Mouse (Mus musculus) testis, postnatal 14 days (tissue): ENCODE data around the gene Il20ra.

Experiments used
- DNase-seq: peaks from one replicate; pipeline ENCODE4 v3.0.0; 2021; ENCODE audit warnings: low spot score

Gene Il20ra

DNA sequence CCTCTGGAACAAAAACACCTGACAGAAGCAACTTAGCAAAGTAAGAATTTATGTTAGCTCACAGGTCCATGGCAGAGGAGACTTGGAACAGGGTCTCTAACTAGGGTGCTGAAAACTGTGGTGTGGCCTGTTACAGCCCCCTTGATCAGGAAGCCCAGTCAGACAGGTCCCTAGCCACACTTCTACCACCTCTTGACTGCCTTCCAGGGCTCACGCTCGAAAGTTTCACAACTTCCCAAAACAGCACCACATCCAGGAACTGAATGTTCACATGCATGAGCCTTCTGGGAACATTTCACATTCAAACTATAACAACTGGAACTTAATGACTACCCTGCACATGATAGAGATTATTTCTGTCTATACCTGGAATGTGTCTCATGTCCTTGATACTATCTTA, 53.1 kb downstream of the Il20ra start:
- DNase-seq, result no peak

DNA sequence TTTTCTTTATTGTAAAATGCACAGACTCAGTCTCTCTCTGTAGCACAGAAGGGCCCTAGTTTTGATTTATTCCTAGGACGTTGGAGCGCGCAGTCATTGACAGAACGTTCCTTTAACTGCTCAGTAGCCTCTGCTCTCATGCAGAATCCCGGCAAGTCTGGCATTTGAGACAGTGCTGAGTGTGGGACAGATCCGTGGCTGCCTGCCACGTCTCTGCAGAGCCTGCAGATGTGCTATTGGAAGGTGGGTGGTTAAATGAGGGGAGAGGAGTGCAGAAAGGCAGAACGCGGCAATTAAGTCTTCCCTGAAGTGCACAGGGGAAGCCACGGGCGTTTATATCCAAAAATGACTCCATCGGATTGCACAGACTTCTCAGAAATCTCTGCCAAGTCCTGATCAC, 66.7 kb downstream of the Il20ra start:
- no peak for DNase-seq

DNA sequence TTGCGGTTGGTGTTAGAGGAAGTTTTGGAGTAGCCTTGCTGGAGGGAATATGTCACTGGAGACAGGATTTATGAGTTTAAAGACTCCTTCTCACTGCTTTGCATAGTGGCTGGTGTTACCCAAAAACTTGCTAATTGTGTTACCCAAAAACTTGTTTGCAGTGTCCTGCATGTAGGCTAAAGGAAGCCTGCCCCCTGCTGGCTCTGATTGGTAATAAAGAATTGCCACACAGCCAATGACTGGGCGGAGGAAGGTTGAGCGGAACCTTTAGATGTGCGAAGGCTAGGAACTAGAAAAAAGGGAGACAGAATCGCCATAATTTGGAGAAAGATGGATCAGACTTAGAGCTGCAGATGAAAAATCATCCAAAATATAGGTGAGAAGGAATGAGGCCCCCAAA, 69.0 kb downstream of the Il20ra start:
- no peak for DNase-seq

DNA sequence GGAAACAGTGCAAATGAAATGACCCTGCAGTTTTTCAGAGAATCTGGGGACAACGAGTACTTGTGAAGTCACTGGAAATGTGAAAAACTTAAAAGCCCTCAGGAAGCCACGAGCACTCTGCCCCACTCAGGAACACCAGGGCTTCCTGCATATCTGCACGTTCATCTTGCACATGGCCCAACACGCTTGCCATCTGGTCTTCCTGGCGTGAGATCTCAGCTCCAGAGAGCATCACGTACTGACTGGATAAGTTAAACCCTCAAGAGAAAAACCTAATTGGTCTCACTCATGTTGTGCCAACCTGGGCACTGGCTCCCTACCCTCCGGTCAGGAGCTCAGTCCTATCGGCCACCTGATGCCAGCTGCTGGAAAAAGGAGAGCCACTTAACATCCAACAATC, 82.6 kb downstream of the Il20ra start:
- DNase-seq, result no peak

DNA sequence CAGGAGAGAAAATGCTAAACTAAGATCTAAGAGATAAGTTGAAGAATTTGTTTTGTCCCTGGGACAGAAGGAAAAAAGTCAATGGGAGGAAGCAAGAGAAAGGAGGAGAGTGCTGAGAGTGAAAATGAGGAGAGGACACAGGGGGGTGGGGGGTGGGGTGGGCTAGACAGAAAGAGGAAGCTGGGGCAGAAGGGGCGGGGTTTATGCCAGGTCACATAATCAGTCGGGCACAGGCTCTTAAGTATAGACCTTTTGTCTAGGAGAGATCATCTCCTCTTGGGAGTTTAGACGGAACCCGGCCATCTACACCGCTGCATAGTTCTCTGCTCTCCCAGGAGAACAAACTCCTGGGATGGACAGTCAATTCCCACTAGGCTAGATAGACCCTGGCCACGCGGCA, 90.6 kb downstream of the Il20ra start:
- DNase-seq, result no peak

DNA sequence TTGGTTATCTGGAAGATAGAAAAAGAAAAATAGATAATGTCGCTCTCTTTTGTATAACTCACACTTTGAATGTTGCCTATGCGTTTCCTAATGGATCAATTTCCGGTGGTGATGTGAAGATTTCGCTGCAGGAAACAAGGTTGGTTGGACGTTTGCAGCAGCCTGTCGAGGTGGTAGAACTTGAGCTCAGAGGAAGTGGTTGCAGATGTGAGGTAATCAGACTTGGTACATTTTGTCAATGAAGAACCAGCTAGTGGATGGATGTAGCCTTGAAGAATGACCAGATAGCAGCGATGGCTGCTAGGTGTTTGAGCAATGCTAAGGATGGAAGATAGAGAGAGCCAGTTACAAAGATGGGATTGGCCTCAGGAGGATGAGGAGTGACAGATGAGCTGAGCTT, 92.4 kb downstream of the Il20ra start:
- DNase-seq, result no peak
